Mouse (Mus musculus): ENCODE results near the gene Fndc3b. TPM values are rescaled to one million over a fixed set of nuclear protein-coding genes. Genes with fewer than 3 reads are reported as not detected.
A peak's percentile ranks its signal among the peaks of the same experiment; 100 is the strongest.

The Fndc3b gene
- total and polyA plus RNA-seq, 3 experiments: 0.03 to 0.05 (median 0.04) TPM

DNA sequence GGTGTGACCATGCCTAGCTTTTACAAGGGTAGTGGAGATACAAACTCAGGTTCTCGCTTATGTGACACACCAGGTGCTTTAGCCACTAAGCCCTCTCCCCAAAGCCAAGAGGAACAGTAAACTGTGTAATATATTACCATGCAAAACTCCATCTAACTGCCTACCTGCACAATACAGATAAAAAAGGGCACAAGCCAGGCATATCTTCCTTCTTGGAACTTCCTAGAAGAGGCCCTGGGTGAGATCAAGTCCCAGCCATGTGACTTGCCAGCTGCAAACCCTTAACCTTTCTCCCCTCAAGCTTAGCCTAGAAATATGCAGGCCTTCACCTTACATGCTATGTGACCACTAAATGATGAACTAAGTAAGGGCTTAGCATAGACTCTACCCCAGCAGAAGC lies 78.2 kb downstream of the Fndc3b start:
- H3K4me2 ChIP-seq (ENCODE audit: insufficient read depth, low read depth, poor library complexity, severe bottlenecking): no peak overlapping the region
- TF ChIP-seq NELFE (IDR thresholded peaks at IDR 0.05; ENCODE audit: low read depth, low read length) (no peak), JUND (conservative IDR thresholded peaks at IDR 0.05; ENCODE audit: low read depth, low read length) (no peak), MXI1 (IDR thresholded peaks at IDR 0.05; ENCODE audit: low read depth, low read length) (no peak), ZKSCAN1 (IDR thresholded peaks at IDR 0.05; ENCODE audit: borderline replicate concordance, low read depth, low read length) (no peak), GABPA (IDR thresholded peaks at IDR 0.05; ENCODE audit: insufficient replicate concordance, low read depth, low read length) (no peak), RAD21 (IDR thresholded peaks at IDR 0.05; ENCODE audit: low read depth, low read length) (no peak), MAFK (IDR thresholded peaks at IDR 0.05; ENCODE audit: insufficient replicate concordance, low read length) (no peak), TBP (conservative IDR thresholded peaks at IDR 0.05; ENCODE audit: low read depth, low read length) (no peak), JUN (IDR thresholded peaks at IDR 0.05; ENCODE audit: insufficient read depth, low read depth, low read length) (no peak), CHD1 (IDR thresholded peaks at IDR 0.05; ENCODE audit: low read depth, low read length) (no peak), USF1 (IDR thresholded peaks at IDR 0.05; ENCODE audit: low read depth, low read length) (no peak), SIN3A (IDR thresholded peaks at IDR 0.05; ENCODE audit: low read length) (no peak), KAT2A (IDR thresholded peaks at IDR 0.05; ENCODE audit: insufficient replicate concordance, low read length) (no peak), PAX5 (IDR thresholded peaks at IDR 0.05; ENCODE audit: low read length) (no peak), ZC3H11A (IDR thresholded peaks at IDR 0.05; ENCODE audit: low read depth, low read length) (no peak), HCFC1 (IDR thresholded peaks at IDR 0.05; ENCODE audit: low read depth, low read length) (no peak), MYC (IDR thresholded peaks at IDR 0.05; ENCODE audit: low read depth, low read length) (no peak), POLR2A (IDR thresholded peaks at IDR 0.05; ENCODE audit: low read depth, low read length) (no peak)
- dilution Hi-C loops (cut with MboI; ENCODE audit: extremely low pct_ligation_motif_present, extremely low pct_unique_long_range_greater_than_20kb, low sequenced_read_pairs) (no loop called here), in situ Hi-C loops (cut with MboI; ENCODE audit: low pct_ligation_motif_present, low pct_unique_long_range_greater_than_20kb, low sequenced_read_pairs) (no loop called here)
- DNase-seq (ENCODE audit: extremely low read depth): no peak
- no peaks in the 10 kb centered on the region for H3K27me3 ChIP-seq (replicated peaks)
- H3K4me3 ChIP-seq (replicated peaks in 1 of 3; ENCODE audit: low read depth in 2 of 3, low read length in 2 of 3, poor library complexity in 1 of 3): no peak overlapping the region
- no peaks in the 10 kb centered on the region for H3K79me2 ChIP-seq (replicated peaks; ENCODE audit: control insufficient read depth, extremely low read depth, insufficient read depth, poor library complexity, severe bottlenecking)
- H3K9me3 ChIP-seq (replicated peaks; ENCODE audit: low read length): no peaks in the 10 kb centered on the region
- no peaks in the 10 kb centered on the region for H3K4me1 ChIP-seq (ENCODE audit: control insufficient read depth in 1 of 2, insufficient read depth in 2 of 2)
- H3K36me3 ChIP-seq (replicated peaks in 1 of 2; ENCODE audit: control insufficient read depth in 1 of 2, insufficient read depth in 1 of 2, low read length in 1 of 2): no peaks in the 10 kb centered on the region
- no peak overlapping the region for H3K9ac ChIP-seq (ENCODE audit: insufficient read depth, low read depth)
- H3K27ac ChIP-seq (ENCODE audit: insufficient read depth, low read depth): no peak overlapping the region

DNA sequence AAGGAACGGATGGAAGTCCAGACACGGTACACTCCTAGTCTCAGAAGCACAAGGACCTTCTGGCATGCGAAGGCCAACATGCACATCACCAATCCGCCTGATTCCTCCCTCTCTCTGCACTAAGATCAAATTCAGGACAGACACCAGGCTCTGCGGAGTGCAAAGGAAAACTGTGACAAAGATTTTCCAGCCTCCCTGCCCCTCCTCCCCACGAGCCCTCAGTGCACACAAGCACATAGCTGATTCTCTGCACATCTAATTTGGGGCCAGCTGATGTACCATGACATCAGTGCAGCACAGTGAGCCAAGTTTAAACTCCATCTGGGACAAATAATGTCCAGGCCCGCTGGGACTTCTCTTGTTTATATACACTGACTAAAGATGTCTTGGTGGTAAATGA lies 80.0 kb downstream of the Fndc3b start:
- in situ Hi-C loops (cut with MboI; ENCODE audit: low pct_ligation_motif_present, low pct_unique_long_range_greater_than_20kb, low sequenced_read_pairs) (no loop called here), dilution Hi-C loops (cut with MboI; ENCODE audit: extremely low pct_ligation_motif_present, extremely low pct_unique_long_range_greater_than_20kb, low sequenced_read_pairs) (no loop called here)
- Histone ChIP-seq H3K79me2 (replicated peaks; ENCODE audit: control insufficient read depth, extremely low read depth, insufficient read depth, poor library complexity, severe bottlenecking) (no peaks in the 10 kb centered on the region), H3K27me3 (replicated peaks) (no peaks in the 10 kb centered on the region), H3K9ac (ENCODE audit: insufficient read depth, low read depth) (no peak overlapping the region), H3K4me3 (replicated peaks in 1 of 3; ENCODE audit: low read depth in 2 of 3, low read length in 2 of 3, poor library complexity in 1 of 3) (no peak overlapping the region), H3K27ac (ENCODE audit: insufficient read depth, low read depth) (no peak overlapping the region), H3K4me1 (ENCODE audit: control insufficient read depth in 1 of 2, insufficient read depth in 2 of 2) (no peaks in the 10 kb centered on the region), H3K9me3 (replicated peaks; ENCODE audit: low read length) (no peaks in the 10 kb centered on the region), H3K36me3 (replicated peaks in 1 of 2; ENCODE audit: control insufficient read depth in 1 of 2, insufficient read depth in 1 of 2, low read length in 1 of 2) (no peaks in the 10 kb centered on the region), H3K4me2 (ENCODE audit: insufficient read depth, low read depth, poor library complexity, severe bottlenecking) (no peak overlapping the region)
- DNase-seq (ENCODE audit: extremely low read depth): peak; percentile 4
- no peak for TF ChIP-seq NRF1 (IDR thresholded peaks at IDR 0.05; ENCODE audit: low read depth, low read length)
- no peak for TF ChIP-seq USF2 (conservative IDR thresholded peaks at IDR 0.05; ENCODE audit: low read depth, low read length)
- TF ChIP-seq RAD21 (IDR thresholded peaks at IDR 0.05; ENCODE audit: low read depth, low read length): no peak
